Mouse (Mus musculus): ENCODE data around the gene Fbxo21. TPM values are rescaled to one million over a fixed set of nuclear protein-coding genes. Genes with fewer than 3 reads are reported as not detected.

The Fbxo21 gene
- total RNA-seq, 2 experiments from 2014 or later = 1.7 to 2.0 TPM

- ATAC-seq (replicated peaks; ENCODE audit: low FRiP score, poor library complexity, severe bottlenecking) = no peak
Observed at GRCm38 (mm10) chr5:117977501-117978158, 1.1 kb downstream of the Fbxo21 start.

- ATAC-seq (replicated peaks; ENCODE audit: low FRiP score, poor library complexity, severe bottlenecking) = no peak
Observed at GRCm38 (mm10) chr5:117978159-117978697, 1.7 kb downstream of the Fbxo21 start.

GRCm38 (mm10) chr5:117979082-117979481 is 2.6 kb downstream of the Fbxo21 start:
- no peak for ATAC-seq (replicated peaks; ENCODE audit: low FRiP score, poor library complexity, severe bottlenecking)

GRCm38 (mm10) chr5:117980921-117981320 is 4.4 kb downstream of the Fbxo21 start:
- no peak for ATAC-seq (replicated peaks; ENCODE audit: low FRiP score, poor library complexity, severe bottlenecking)

DNA sequence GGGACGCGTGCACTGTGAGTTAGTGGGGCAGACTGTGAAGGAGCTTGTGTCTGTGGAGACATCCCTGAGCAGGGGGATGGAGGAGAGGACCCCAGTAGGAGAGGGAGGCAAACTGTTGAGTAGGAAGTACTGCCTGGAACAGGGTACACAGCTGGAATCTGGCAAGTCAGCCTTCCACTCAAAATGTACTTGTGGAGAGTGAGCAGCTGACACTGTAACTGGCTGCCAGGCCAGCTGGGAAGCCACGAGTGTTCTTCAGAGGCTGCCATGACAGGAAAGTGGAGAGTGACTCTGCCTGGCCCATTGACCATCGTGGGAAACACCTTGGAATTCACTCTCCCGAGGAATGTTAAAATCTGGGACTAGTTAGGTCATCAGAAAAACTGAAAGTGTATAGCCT is 5.4 kb downstream of the Fbxo21 start:
- ATAC-seq (replicated peaks; ENCODE audit: low FRiP score, poor library complexity, severe bottlenecking) = no peak

DNA sequence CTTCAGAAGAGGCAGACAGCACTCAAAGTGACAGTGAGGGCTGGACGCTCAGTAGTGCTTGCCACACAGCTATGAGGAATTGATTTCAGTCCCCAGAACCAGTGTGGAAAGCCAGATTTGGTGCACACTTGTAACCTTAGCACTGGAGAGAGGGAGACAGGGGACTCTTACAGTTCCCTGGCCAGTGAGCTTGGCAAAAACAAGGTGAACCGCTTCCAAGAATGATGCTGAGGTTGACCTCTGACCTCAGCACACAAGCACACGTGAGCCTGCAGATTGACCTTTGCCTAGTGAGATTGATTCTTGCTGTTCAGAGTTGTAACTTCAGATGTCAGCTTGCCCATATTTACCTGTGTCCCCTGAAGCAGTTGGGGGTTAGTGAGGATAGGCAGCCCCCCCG is 9.8 kb downstream of the Fbxo21 start:
- no peak for ATAC-seq (replicated peaks; ENCODE audit: low FRiP score, poor library complexity, severe bottlenecking)

DNA sequence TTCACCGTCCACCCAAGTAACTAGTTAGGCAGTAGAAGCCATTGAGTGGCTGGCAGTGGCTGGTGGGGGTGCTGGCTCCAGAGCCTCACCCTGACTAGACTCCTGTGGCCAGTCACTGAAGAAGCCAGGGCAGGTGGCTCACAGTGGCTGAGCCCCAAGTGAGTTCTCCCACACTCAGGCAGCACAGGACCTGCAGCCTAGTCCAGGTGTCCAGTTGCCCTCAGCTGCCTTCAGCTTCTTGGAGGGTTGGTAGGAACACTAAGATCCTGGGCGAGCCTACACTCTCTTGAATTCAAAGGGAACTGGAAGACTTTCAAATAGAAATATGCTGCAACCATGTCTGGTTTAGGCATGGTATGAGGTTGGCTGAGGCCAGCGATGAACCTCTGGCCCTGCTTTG is 11.4 kb downstream of the Fbxo21 start:
- no peak for ATAC-seq (replicated peaks; ENCODE audit: low FRiP score, poor library complexity, severe bottlenecking)

DNA sequence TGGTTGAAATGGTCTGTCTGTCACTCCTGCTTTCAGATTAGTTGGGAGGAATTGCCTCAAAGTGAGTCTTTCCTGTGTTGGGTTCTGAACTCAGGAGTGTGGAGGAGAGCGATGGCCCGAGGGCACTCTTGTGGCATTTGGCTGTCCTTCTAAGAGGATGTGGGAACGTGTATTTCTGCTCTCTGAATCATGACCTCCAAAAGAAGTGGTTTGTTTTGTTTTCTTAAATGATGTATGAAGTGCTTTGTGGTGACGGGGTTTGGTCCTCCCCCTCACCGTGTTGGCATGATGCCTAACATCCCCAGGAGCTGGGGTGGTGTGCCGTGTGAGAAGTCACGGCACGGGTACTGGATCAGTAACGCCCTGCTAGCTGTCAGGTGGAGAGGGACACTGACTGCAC is 11.8 kb downstream of the Fbxo21 start:
- ATAC-seq (replicated peaks; ENCODE audit: low FRiP score, poor library complexity, severe bottlenecking) = no peak

DNA sequence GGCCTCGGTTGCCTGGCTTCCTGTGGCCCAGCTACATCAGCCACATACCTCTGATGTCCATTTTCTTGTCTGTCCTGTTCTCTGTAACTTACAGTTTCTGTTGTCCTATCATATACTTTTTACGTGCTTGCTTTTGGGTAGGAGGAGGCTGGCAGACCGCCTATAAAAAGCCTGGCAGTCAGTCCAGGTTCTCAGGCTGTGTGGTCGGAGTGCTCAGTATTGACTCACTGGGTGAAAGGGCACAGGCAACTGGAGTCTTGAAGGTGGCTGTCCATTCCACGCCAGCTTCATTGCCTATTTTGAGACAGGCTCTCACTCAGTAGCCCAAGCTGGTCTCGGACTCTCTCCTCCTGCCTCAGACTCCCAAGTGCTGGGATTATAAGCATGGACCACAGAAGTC is 13.2 kb downstream of the Fbxo21 start:
- no peak for ATAC-seq (replicated peaks; ENCODE audit: low FRiP score, poor library complexity, severe bottlenecking)

DNA sequence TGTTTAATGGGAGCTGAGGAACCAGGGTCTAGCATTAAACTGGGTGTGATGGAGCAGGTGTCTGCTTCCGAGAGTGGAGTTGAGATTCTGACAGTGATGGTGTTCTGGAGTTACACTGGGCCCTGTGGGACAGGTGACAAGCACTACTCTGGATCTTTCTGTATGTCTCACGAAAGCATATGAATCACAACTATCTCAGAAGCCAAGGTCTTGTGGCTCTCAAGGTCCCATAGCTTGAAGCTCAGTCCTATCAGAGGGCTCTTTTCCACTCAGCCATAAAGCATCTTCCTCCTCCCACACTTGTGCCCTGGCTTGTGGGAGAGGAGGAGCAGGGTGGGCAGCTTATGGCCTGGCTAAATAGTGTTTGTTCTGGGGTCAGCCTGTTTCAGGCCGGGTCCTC is 14.4 kb downstream of the Fbxo21 start:
- no peak for ATAC-seq (replicated peaks; ENCODE audit: low FRiP score, poor library complexity, severe bottlenecking)

GRCm38 (mm10) chr5:117993550-117993949 is 17.0 kb downstream of the Fbxo21 start:
- ATAC-seq (replicated peaks; ENCODE audit: low FRiP score, poor library complexity, severe bottlenecking) = no peak

GRCm38 (mm10) chr5:117995372-117995901 is 18.9 kb downstream of the Fbxo21 start:
- ATAC-seq (replicated peaks; ENCODE audit: low FRiP score, poor library complexity, severe bottlenecking) = no peak

DNA sequence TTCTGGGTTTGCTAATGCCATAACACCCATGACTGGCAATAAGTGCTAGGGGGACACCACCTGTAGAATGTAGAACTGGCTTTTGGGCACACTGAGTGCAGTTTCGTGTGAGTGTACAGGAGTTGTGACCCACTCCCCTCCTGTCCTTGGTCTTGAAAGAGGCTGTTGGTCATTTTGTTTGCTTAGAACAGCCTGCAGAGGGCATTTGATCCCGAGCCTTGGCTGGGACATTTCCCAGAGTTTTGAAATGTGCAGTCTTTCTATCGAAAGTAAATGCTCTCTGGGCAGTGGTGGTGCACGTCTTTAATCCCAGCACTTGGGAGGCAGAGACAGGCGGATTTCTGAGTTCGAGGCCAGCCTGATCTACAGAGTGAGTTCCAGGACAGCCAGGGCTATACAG is 19.4 kb downstream of the Fbxo21 start:
- no peak for ATAC-seq (replicated peaks; ENCODE audit: low FRiP score, poor library complexity, severe bottlenecking)

- no peak for ATAC-seq (replicated peaks; ENCODE audit: low FRiP score, poor library complexity, severe bottlenecking)
Observed at GRCm38 (mm10) chr5:117996581-117996980, 20.1 kb downstream of the Fbxo21 start.

GRCm38 (mm10) chr5:117997434-117997970 is 21.0 kb downstream of the Fbxo21 start:
- no peak for ATAC-seq (replicated peaks; ENCODE audit: low FRiP score, poor library complexity, severe bottlenecking)

DNA sequence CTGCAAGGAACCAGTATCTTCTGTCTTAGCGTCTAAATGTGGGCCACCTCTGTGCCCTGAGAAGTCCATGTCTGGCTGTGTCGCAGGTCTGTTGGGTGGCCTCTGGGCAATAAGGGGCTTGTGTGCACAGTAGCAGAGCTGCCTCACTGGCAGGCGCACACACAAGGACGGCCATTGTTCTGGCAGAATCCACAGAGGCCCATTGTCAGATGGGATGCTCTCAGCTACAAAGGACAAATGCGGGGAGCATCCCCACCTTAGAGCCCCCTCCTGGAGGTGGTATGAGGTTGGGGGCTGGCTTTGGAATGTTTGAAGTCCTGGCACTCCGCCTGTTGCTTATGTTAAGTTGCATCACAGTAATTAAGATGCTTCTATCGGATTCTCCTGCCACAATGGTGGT is 22.5 kb downstream of the Fbxo21 start:
- no peak for ATAC-seq (replicated peaks; ENCODE audit: low FRiP score, poor library complexity, severe bottlenecking)

- ATAC-seq (replicated peaks; ENCODE audit: low FRiP score, poor library complexity, severe bottlenecking) = no peak
Observed at GRCm38 (mm10) chr5:117999584-117999983, 23.1 kb downstream of the Fbxo21 start.

GRCm38 (mm10) chr5:118002059-118002458 is 25.5 kb downstream of the Fbxo21 start:
- peak; percentile 60 for ATAC-seq (replicated peaks; ENCODE audit: low FRiP score, poor library complexity, severe bottlenecking)

- ATAC-seq (replicated peaks; ENCODE audit: low FRiP score, poor library complexity, severe bottlenecking) = no peak
Observed at GRCm38 (mm10) chr5:118004619-118005018, 28.1 kb downstream of the Fbxo21 start.

GRCm38 (mm10) chr5:118005728-118006127 is 29.2 kb downstream of the Fbxo21 start:
- no peak for ATAC-seq (replicated peaks; ENCODE audit: low FRiP score, poor library complexity, severe bottlenecking)

DNA sequence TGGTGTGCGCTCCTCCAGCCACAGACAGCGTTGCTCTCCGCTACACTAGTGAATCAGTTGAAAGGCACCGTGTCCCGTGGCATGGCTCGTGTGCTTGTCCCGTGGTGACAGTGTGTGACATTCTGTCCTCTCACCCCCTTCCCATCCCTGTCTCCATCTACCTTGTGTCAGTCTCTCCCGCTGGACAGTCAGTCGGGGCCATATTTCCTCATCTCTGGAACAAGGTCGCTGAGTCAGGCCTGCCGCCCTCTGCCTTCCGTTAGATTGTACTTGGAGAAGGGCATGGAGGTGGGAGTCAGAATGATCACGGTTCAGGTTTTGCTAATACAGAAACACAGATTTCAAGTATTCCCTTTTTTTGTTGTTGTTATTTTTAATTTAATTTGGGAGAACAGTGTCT is 31.8 kb downstream of the Fbxo21 start:
- no peak for ATAC-seq (replicated peaks; ENCODE audit: low FRiP score, poor library complexity, severe bottlenecking)

All from erythroblast, adult 5-6 weeks (primary cell).